Comparison of ENCODE assay signal across 9 mouse cellular contexts in the genomic region with DNA sequence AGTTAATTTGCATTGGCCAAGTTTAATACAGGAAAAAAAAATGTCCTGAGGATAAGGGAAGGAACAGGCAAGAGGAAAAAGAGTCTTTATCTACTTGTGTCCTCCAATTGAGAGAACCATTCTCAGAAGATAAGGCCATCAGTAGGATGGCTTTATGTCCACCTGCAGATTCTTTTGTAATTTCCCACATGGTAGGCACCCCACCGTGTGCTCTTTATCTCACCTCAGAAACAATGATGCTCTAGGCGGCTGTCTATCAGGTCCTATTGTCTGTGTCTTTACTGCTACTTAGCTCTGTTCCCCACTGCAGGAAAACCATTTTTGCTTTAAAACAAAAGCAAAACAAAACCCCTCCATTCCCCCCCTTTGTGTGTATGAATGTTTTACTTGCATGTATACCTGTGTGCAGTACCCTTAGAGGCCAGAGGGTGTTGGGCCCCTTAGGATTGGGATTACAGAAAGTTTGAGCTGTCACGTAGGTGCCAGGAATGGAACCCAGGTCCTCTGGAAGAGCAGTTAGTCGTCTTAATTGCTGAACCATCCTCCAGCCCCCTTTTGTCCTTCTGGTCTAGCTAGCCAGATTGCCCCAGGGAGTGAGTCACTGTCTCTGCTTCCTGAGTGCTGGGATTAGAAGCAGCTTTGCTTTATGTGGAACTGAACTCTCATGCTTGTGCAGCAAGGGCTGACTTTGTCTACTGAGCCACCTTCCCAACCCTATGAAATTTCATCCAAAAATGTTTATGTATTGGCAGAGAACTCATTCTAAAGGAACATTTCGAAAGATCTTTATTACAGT.
"Had no signal": no experiment of that assay in that cellular context is flagged by ENCODE, and none has a peak within 500 bp of the region (broad histone marks: within the 10 kb centered on the region; RNA-seq: fewer than 3 reads in every experiment).

No protein-coding gene starts in this region.

- DNase-seq: kidney, adult 9 months; kidney, postnatal 25 days; layer of hippocampus, adult 9-11 months; liver, embryonic 13.5 days; lung, adult 2 months; right cerebral cortex, adult 18-20 months; right cerebral cortex, postnatal 14 days; right cerebral cortex, postnatal 4 days; thymus, postnatal 25 days had no signal
